Mouse (Mus musculus): Measurements from ENCODE around the gene Cfap52.

GRCm38 (mm10) chr11:67926348-67927055 is 38.9 kb downstream of the Cfap52 start:
- TF ChIP-seq CTCF (IDR thresholded peaks at IDR 0.05; ENCODE audit: borderline replicate concordance, insufficient read depth, low read length) (no peak), POLR2A (IDR thresholded peaks at IDR 0.05; ENCODE audit: low read depth, low read length) (no peak)
